Mouse (Mus musculus) 3T3-L1 (cell line): ENCODE data around the gene Col23a1.

Experiments
- DNase-seq: peaks from one replicate; pipeline ENCODE4 v3.0.0-alpha.2; 2015; ENCODE audit warnings: low read depth, low spot score

The Col23a1 gene

DNA sequence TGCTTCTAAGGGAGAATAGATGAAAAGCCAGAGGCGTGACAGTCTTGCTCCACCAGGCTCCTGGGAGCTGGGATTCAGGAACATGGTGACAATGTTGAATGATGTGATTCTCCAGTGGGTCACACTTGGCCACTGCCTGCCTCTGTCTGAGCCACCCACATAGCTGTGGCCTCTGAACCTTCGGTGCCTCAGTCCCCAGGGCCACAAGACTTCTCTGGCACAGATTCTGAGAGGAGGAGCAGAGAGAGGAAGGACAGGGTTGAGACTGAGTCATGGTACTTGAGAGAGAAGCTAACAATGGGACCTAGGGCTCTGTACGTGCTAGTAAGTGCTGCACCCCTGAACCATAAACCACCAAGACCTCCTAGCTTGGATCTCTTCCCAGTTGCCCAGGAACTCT lies 141.6 kb downstream of the Col23a1 start:
- no peak for DNase-seq

DNA sequence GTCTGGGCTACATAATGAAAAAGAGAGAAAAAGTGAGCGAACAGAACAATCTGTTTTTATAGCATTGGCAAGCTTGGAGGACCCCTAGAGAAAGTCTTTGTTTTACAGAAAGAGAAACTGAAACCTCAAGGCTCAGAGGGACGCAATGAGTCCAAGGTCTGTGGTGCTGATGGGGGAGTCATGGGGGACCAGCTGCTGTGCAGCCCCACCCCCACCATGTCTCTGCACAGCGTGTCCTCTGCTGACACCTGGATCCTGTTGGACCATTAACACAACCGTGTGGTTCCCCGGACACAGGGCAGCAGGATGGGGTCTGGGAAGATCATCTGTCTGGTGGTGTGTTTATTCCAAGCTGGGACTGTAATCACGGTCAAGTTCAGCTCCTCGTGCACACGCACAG lies 142.2 kb downstream of the Col23a1 start:
- DNase-seq: no peak

DNA sequence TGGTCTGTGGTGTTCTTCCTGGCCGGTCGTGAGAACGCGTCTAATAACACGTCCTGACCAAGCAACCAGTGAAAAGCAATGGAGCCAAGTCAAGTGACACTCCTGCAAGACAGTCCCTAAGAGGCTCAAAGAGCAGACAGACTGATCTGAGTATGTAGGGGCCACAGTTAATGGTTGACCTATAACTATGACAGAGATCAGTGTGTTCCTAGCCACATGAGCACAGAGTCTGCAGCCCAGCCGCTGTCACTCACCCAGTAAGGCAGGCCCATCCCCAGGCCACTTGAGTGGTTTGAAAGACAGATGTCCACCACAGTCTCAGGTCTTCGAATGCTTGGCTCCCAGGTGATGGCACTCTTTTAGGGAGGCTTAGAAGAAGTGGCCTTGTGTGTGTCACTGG lies 152.3 kb downstream of the Col23a1 start:
- DNase-seq: no peak

DNA sequence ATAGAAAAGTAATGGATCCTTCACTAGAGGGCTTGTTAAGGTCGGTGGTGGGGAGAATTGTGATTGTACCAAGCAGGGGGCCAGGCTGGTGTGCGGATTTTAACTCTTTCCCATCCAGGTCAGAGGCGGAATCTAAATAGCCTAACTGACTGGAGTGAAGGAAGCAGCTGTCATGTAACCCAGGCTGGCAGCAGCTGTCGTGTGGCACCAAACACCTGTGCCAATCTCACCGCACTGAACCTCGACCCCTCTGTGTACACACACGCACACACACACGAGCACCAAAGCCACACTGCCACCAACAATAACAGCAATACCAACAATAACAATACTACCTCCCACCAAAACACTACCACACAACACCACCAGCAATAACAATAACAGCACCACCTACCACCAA lies 152.9 kb downstream of the Col23a1 start:
- DNase-seq: no peak

DNA sequence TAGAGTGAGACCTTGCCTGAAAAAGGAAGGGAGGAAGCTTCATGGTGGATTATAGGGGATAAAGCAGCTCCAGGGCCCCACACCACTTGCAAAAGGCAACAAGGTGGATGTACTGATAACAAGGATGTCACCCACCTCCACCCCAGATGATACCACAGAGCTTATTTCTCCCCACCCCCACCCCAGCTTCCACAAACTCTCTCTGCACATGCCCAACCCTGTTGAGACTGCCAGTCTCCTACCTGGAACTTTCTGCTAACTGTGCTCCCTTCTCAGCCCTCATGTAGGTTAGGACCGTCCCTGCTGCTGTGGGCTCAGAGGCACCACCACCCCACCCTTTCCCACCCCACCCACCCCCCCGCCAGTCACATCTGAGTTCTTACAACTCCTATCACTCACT lies 154.1 kb downstream of the Col23a1 start:
- no peak for DNase-seq

DNA sequence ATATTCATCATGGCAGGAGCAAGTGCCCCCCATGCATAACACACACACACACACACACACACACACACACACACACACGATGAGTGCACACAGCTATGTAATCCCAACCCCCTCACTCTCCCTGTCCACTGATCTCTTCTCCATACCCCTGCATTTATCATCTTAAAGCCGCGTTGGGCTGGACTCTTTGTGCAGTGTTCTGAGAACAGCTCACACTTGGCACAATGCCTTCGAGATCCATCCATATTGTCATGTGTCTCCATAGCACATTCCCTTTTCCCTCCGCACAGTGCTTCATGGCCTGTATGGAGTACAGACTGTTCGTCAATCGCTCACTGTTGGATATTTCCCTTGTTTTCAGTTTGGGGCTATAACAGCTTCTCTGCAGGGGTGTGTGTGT lies 154.9 kb downstream of the Col23a1 start:
- no peak for DNase-seq

DNA sequence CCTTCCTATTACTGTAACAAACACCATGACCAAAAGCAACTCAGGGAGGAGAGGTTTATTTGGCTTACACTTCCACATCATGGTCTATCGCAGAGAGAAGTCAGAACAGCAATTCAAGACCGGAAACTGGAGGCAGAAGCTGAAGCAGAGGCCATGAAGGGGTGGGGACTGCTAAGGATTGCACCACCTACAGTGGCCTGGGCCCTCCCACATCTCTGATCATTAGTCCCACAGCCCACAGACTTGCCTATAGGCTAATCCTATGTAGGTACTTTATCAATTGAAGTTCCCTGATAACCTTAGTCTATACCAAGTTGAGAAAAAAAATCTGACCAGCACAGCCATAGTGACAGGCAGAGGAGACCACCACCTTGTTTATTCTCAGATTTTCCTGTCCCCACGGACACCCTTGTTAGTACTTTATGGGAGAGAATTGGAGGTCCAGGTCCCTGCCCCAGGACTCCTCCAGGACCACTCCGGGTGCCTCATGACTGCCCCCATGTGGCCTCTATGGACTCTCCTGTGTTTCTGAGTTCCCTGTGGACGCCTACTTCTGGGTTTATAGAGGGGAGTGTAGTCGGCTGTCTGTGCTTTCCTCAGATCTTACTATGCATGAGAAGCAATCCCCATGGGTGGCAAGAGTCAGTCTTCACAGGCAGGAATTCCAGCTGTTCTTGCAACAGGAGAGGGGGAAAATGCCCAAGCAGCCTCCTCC lies 157.1 kb downstream of the Col23a1 start:
- DNase-seq: peak; percentile 45

DNA sequence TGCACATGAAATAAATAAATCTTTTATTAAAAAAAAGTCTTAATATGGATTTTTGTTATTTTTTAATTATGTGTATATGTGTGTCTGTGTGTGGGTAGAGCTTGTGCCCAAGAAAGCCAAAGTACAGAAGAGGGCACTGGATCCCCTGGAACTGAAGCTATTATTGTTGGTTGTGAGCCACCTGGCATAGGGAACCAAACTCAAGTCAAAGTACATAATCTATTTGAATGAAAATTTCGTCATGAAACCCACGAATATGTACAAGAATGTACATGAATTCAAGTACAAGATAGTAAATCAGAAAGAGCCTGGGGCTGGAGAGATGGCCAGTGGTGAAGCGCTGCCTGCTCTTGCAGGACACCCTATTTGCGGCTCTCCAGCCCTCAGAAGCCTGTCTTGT lies 158.5 kb downstream of the Col23a1 start:
- DNase-seq: no peak

DNA sequence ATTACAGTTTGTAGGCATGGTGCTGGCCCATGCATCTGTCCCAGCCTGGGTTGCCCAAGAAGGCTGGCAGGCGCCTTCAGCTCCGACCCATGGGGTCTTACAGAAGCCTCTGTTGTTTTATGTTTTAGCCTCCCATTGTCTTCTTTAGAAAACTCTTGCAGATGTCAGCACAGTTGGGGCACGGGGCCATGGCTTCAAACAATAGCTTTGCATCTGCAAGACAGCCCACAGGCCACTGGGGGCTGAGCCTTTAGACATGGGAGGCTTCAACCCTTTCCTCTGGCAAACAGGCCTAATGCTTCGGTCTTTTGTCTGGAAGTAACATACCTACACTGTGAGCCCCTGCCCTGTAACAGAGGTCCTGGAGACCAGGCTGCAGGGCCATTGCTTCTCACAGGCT lies 159.0 kb downstream of the Col23a1 start:
- DNase-seq: no peak

DNA sequence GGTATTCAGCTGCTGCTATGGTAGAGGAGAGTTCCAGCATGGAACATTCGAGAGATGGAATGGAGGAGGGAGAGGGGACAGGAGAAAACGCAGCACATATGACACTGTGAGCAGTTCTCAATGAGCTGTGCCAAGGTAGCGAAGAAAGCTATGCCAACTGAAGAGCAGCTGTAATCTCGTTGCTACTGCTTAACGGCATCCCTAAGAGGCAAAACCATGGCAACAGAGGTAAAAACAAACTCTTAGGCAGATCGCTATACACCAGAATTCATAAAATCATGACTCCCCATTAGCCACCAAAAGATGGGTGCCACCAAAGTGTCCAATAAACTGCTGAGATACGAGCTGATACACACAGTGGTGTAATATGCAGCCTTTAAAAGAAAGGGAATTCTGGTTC lies 160.2 kb downstream of the Col23a1 start:
- DNase-seq: no peak

DNA sequence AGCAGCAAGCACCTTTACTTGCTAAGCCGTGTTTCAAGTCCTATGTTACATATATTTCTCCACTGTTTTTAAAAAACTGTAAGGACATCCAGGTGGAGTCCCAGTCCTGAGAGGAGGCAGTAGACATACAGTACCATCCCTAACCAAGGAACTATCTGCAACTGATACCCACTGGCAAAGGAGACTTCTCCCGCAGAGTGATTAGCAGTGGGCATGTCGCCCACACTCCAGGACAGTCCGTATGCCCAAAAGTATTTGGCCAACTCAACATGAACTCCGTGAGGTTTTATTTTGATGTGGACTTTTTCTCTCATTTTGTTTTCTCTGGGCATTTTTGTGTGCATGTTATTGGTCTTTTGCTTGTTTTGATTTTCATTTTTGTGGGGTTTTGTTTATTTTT lies 161.6 kb downstream of the Col23a1 start:
- DNase-seq: no peak

DNA sequence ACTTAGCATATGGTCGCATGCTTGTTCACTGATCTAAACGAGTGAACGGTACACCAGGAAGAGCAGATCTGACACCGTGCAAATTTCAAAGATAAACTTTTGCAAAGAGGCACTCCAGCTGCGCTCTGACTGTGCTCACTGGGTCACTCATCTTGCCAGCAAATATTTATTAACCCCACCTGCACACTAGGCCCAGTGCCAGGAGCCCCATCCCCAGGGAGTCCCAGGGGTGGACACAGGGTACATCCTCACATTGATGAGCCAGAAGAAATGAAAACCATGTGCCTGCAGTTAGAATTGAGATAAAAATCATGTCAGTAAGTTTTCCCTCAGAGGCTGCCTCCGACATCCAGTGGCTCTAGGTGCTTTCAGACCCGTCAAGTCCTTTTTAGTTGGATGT lies 162.2 kb downstream of the Col23a1 start:
- DNase-seq: no peak

DNA sequence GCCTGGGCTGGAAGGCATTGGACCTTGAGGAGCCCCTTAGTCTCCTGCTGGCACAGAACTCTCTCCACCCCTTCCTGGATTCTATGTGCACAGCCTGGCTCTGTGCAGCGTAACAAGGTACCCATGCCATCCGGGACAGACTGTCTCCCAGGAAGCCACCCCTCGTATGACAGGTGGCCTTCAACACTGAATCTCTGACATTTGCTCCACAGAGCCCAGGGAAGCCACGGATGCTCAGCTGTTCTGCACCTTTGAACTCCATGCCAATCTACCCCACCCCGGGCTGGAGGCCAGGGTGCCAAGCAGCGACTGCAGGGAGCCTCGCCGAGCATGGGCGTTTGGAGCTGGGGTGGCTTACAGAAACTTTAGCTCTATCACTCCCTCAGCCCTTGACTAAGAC lies 164.0 kb downstream of the Col23a1 start:
- DNase-seq: no peak

DNA sequence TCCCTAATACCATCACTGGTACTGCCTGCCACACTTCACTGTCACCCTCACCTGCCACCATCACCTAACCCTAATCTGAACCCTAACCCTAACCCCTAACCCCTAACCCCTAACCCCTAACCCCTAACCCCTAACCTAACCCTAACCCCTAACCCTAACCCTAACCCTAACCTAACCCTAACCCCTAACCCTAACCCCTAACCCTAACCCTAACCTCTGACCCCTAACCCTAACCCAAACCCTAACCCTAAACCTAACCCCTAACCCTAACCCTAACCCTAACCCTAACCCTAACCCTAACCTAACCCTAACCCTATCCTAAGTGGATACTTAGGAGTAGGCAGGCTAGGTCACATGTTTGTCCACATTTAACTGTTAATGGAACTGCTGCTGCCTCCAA lies 165.8 kb downstream of the Col23a1 start:
- no peak for DNase-seq

DNA sequence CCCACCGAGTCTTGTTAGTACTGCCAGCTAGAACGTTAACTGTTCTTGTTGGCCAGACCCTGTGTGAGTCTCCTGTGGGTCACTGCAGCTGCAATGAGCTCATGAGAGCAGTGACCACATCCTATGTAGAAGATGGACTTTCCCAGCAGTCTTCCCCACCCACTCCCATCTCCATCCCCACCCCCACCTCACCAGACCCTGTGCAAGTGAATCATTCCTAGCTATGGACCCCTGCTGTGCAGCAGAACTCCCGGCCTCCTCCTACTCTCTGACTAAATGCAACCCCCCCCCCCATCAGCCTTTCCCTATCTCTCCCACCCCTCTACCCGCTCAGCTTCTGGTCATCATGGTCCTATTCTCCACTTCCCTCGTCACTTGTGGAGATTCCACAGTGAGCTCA lies 167.9 kb downstream of the Col23a1 start:
- DNase-seq: no peak

DNA sequence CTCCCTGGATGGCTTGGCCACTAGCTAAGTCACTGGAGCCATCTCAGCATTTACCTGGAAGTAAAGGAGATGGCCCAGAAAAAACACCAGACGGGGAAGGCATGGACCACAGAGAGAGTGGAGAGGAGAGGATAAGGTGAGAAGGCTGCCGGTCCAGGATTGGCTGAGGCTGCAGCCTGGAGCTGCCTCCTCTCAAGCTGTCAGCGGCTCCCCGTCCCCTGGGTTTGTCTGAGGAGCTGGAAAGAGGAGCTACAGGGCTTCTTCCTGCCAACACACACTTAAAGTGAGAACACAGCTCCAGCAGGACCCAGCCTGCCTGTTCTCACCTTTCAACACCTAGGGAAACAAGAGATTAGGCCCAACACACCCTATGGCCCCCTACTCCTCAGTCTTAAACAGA lies 168.9 kb downstream of the Col23a1 start:
- DNase-seq: no peak

DNA sequence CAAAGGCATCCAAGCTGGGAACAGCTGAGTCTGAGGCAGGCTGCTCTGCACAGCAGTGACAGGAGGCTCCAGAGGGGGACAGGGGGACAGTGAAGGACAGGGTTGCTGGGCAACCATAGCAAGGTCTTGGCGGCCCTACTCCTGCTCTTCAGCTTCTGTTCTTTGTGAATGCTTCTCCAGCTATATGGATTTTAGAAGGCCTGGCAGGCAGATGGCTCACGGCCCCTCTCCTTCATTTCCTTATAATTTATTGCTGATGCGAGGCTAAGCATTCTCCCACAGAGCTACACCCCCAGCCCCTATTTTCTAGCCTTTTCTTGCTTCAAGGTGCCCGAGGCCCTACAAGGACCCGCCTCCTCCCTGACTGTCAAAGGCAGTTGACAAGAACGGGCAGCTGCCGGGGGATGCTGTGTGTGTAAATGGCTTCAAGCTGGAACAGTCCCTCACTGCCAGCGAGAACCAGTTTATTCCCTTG lies 169.9 kb downstream of the Col23a1 start:
- no peak for DNase-seq

DNA sequence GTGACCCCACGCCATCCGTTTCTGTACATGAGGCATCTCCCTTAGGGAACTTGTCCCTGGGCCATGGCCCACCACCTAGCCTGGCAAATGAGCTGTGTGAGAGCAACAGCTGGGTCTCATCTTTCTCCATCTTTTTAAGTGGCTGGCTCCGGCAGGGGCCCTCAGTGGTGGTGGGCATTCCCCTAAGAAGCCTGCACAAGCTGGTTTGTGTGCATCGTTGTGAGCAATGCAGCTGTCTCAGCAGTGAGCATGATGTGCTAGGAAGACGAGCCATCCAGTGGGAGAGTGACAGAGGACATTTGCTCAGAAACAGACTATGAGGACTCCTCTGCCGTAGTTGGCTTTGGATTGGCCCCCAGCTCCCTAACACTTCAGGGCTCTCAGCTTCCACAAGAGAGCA lies 179.0 kb downstream of the Col23a1 start:
- DNase-seq: no peak

DNA sequence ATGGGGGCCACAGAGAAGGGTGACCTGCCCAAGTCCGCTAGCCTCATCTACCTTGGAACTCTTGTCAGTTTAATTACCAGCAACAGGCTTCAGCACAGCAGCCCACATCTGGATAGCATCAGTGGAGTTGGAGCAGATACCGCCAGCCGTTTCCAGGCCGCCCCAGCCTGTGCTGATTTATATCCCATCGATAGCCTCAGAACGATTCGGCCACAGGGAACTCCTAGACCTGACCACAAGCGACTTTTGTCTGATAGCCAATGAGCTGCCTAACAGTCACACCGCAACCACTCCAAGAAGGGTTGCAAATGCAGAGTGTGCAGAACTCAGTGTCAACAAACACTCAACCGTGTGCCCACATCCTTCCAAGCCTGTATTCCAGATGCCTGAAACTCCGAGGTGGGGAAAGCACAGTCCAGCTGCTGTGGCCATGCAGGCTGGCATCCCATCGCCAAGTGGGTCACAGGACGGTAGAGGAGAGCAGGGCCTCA lies 179.7 kb downstream of the Col23a1 start:
- DNase-seq: peak; percentile 53

DNA sequence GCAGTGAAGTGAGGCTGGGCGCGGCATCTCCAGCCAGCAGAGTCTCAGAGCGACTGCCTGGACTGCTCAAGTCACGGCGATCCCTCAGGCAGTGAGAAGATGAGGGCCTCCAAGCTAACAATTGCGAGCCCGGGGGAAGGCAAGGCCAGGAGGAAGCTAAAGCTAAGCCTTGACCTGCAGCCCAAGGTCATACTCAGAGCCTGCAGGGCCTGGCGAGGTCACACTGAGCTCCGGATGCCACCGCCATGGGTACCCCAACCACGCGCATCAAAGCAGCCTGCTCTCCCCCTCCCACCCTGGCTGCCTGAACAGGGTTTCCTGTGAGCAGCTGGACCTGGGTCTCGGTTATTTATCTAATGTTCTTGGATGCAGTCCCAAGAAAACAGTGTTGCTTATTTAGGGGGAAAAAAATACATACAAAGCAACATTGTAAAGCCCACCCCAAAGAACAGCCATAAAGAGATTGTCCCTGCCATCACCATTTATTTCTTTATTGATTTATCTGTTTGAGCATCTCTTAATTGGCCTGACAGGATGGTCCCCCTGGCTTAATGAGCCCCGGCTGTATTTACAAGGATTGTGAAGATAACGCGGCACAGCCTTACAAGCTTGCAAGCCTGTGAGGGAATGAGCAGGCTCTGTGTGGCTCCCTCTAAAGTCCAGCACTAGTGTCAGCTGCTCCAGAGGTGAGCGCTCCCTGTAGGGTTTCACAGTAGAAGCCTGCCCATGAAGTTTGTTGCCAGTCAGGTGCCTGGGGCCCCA lies 180.8 kb downstream of the Col23a1 start:
- DNase-seq: no peak

DNA sequence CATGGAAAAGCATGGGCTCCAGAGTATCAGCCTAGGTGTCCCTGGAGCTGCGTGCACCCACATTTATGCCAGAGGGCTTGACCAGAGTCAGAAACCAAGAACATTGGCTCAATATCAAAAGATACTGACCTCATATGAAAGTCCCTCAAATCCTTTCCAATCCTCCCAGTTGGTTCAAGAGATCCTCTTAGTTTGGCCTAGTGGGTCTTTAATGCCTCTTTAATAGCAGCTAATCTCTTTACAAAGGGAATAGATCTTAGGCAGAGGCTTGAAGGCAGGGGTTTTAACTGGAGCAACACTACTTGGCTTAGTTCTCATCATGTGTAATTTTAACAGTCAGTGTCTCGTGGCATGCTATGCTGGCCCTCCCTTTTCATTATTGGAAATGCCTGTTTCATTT lies 184.0 kb downstream of the Col23a1 start:
- no peak for DNase-seq

DNA sequence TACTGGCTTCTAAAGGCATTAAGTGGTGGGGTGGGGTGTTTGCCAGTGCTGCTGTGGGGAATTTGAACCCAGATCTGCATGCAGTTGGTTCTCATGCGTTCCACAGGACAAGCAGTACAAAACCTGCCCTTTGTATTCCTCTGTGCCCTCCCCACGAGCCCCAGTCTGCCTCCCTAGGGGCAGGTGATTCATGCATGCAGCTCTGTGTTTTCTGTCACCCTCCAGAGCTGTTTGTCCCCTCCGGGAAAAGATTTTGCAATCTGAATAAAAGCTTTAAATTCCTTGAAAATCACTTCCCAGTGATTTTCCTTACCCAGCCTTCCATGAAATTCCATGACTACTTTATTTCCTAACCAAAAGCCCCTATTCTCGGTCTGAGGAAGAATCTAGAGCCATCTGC lies 186.8 kb downstream of the Col23a1 start:
- DNase-seq: no peak

DNA sequence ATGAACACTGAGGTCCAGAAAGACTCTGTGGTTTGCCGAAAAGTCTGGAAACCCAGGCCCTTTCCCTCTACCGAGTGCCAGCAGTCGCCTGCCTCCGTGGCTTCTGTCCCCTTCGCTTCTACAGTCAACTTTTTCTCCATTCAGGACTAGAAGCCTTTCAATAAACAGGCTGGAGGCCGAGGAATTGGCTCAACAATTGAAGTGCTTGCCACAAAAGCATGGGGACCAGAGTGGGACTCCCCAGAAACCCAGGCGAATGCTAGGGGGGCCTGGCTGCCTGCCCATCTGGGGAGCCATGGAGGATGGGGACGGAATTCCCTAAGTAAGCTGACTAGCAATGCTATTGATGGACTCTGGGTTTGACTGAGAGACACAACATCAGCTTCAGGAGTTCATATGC lies 187.9 kb downstream of the Col23a1 start:
- DNase-seq: no peak
